Mouse (Mus musculus): Measurements from ENCODE around the gene Galntl5. TPM values are rescaled to one million over a fixed set of nuclear protein-coding genes. Genes with fewer than 3 reads are reported as not detected.
A peak's percentile ranks its signal among the peaks of the same experiment; 100 is the strongest.

Galntl5 gene
- polyA plus RNA-seq, 1 experiment from 2014 or later: not detected

GRCm38 (mm10) chr5:25252825-25253544, 71.7 kb downstream of the Galntl5 start:
- H3K27me3 ChIP-seq: no peaks in the 10 kb centered on the region
- H3K9me3 ChIP-seq (replicated peaks): no peaks in the 10 kb centered on the region
- H3K4me2 ChIP-seq: no peak overlapping the region
- 75% methylated on average over 8 of the region's 8 CpGs for WGBS (ENCODE audit: insufficient replicate concordance)
- H3K4me1 ChIP-seq (replicated peaks): peaks cover 3% of the 10 kb centered on the region; the same call in 1 of the 2 replicates
- 0 out of 2 replicates have a peak overlapping the region, but pooled peaks have one; percentile 3 for H3K27ac ChIP-seq
- DNase-seq (no peak), ATAC-seq (ENCODE audit: low read depth) (no peak)
- H3K9ac ChIP-seq: no peak overlapping the region
- H3K4me3 ChIP-seq (replicated peaks): no peak overlapping the region
- no peaks in the 10 kb centered on the region; the same call in 1 of the 2 replicates for H3K36me3 ChIP-seq

GRCm38 (mm10) chr5:25254491-25254890, 73.2 kb downstream of the Galntl5 start:
- Histone ChIP-seq H3K9ac (no peak overlapping the region), H3K27ac (no peak overlapping the region), H3K36me3 (no peaks in the 10 kb centered on the region; the same call in 1 of the 2 replicates), H3K4me2 (no peak overlapping the region), H3K4me3 (replicated peaks) (no peak overlapping the region), H3K9me3 (replicated peaks) (no peaks in the 10 kb centered on the region), H3K27me3 (no peaks in the 10 kb centered on the region), H3K4me1 (replicated peaks) (peaks cover 3% of the 10 kb centered on the region; the same call in 1 of the 2 replicates)
- WGBS (ENCODE audit: insufficient replicate concordance): 67% methylated on average over 4 of the region's 4 CpGs
- no peak for ATAC-seq (ENCODE audit: low read depth)
- DNase-seq: no peak

GRCm38 (mm10) chr5:25256686-25257085, 75.4 kb downstream of the Galntl5 start:
- H3K9ac ChIP-seq: no peak overlapping the region
- H3K4me2 ChIP-seq: no peak overlapping the region
- H3K27me3 ChIP-seq: no peaks in the 10 kb centered on the region
- H3K36me3 ChIP-seq: no peaks in the 10 kb centered on the region; the same call in 1 of the 2 replicates
- no peak overlapping the region for H3K4me3 ChIP-seq (replicated peaks)
- H3K4me1 ChIP-seq (replicated peaks): peaks cover 3% of the 10 kb centered on the region; the same call in 1 of the 2 replicates
- DNase-seq: no peak
- WGBS (ENCODE audit: insufficient replicate concordance): 78% methylated on average over 2 of the region's 2 CpGs
- no peak overlapping the region for H3K27ac ChIP-seq
- ATAC-seq (ENCODE audit: low read depth): no peak
- no peaks in the 10 kb centered on the region for H3K9me3 ChIP-seq (replicated peaks)

GRCm38 (mm10) chr5:25261452-25261851, 80.2 kb downstream of the Galntl5 start:
- no peaks in the 10 kb centered on the region for H3K9me3 ChIP-seq (replicated peaks)
- ATAC-seq (ENCODE audit: low read depth) (no peak), DNase-seq (no peak)
- no peaks in the 10 kb centered on the region; the same call in 1 of the 2 replicates for H3K36me3 ChIP-seq
- H3K4me3 ChIP-seq (replicated peaks): no peak overlapping the region
- H3K4me2 ChIP-seq: no peak overlapping the region
- no peak overlapping the region for H3K27ac ChIP-seq
- 77% methylated on average over 6 of the region's 6 CpGs for WGBS (ENCODE audit: insufficient replicate concordance)
- H3K9ac ChIP-seq: no peak overlapping the region
- no peaks in the 10 kb centered on the region for H3K27me3 ChIP-seq
- H3K4me1 ChIP-seq (replicated peaks): no peaks in the 10 kb centered on the region

GRCm38 (mm10) chr5:25262266-25262665, 81.0 kb downstream of the Galntl5 start:
- no peaks in the 10 kb centered on the region for H3K4me1 ChIP-seq (replicated peaks)
- no peak overlapping the region for H3K27ac ChIP-seq
- no peaks in the 10 kb centered on the region for H3K9me3 ChIP-seq (replicated peaks)
- no peak overlapping the region for H3K4me2 ChIP-seq
- no peak for DNase-seq
- no peak for ATAC-seq (ENCODE audit: low read depth)
- H3K9ac ChIP-seq: no peak overlapping the region
- H3K36me3 ChIP-seq: peaks cover 3% of the 10 kb centered on the region; the same call in 1 of the 2 replicates
- WGBS (ENCODE audit: insufficient replicate concordance): 69% methylated on average over 7 of the region's 7 CpGs
- H3K27me3 ChIP-seq: no peaks in the 10 kb centered on the region
- H3K4me3 ChIP-seq (replicated peaks): no peak overlapping the region

GRCm38 (mm10) chr5:25268258-25268888, 87.1 kb downstream of the Galntl5 start:
- H3K27me3 ChIP-seq: no peaks in the 10 kb centered on the region
- no peak for ATAC-seq (ENCODE audit: low read depth)
- H3K4me3 ChIP-seq (replicated peaks): no peak overlapping the region
- H3K4me2 ChIP-seq: no peak overlapping the region
- H3K9ac ChIP-seq: no peak overlapping the region
- no peaks in the 10 kb centered on the region for H3K9me3 ChIP-seq (replicated peaks)
- no peak for DNase-seq
- H3K36me3 ChIP-seq: peaks cover 20% of the 10 kb centered on the region
- no peak overlapping the region for H3K27ac ChIP-seq
- no peaks in the 10 kb centered on the region for H3K4me1 ChIP-seq (replicated peaks)
- 85% methylated on average over 4 of the region's 4 CpGs for WGBS (ENCODE audit: insufficient replicate concordance)

Small RNA genes within 50 kb of the gene (microRNA-seq; reads per million reads assigned to microRNA genes)
- gene Gm26051: not detected

Other genes starting within 250 kb of the Galntl5 start
- 4.3 and 5.3 TPM in 2 replicates for gene Prkag2, start 80.8 kb upstream of the Galntl5 start, polyA plus RNA-seq (2015; fragmentation: Nextera tagmentation; extraction: Ambion mirVana)
- gene Galnt11, start 40.4 kb downstream of the Galntl5 start, polyA plus RNA-seq (2015; fragmentation: Nextera tagmentation; extraction: Ambion mirVana): 6.3 and 7.7 TPM in 2 replicates
- gene E130116L18Rik, start 41.7 kb downstream of the Galntl5 start, polyA plus RNA-seq (2015; fragmentation: Nextera tagmentation; extraction: Ambion mirVana): not detected in 2 replicates